Mouse (Mus musculus): ENCODE measurements around the gene Nrarp. TPM values are rescaled to one million over a fixed set of nuclear protein-coding genes. Genes with fewer than 3 reads are reported as not detected.

The Nrarp gene
- 10 to 100 TPM; 14.0 to 15.0 TPM for total RNA-seq (2021)
- long read RNA-seq, experiment 1, transcript Nrarp-201 (1 exons, 2,582 nt), result major isoform, 43 of 43 reads
- long read RNA-seq, experiment 1, partial matches to known transcripts, result 0 of 43 reads
- long read RNA-seq, experiment 1, other reads (novel, unspliced or antisense), result 0 of 43 reads
- long read RNA-seq, experiment 2, transcript Nrarp-201 (1 exons, 2,582 nt), result major isoform, 46 of 46 reads
- long read RNA-seq, experiment 2, partial matches to known transcripts, result 0 of 46 reads
- long read RNA-seq, experiment 2, other reads (novel, unspliced or antisense), result 0 of 46 reads

GRCm38 (mm10) chr2:25180478-25180903, at the start of gene Nrarp:
TSS of gene Nrarp (plus strand) at chr2:25180758.
- intact Hi-C loops (cut with DNase I), result loop anchor here (2.0 to 5.0 kb wide), 2 partner anchors 18 to 38 kb away; no protein-coding TSS in a partner anchor
- DNase-seq, result peak; percentile 92 to 94

DNA sequence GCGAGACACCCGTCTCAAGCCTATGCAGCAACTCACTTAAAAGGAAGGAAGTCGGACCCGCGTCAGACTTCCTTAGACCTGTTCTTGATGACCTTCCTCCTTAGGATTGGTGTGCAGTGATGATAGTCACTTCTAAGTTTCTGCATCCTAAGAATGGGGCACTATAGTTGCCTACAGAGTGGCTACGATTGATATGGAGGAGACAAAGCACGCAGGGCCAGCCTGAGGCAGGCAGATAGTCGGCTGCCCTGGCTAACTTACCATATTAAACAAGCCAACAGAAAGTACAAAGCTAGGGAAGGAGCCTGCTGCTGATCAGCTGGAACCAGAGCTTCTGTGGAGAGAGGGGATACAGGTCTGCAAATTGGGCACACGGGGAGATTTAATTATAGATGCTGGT, 49.0 kb upstream of the Nrarp start:
- intact Hi-C loops (cut with DNase I), result no loop called here

GRCm38 (mm10) chr2:25137832-25138231, 42.7 kb upstream of the Nrarp start:
- no peak for DNase-seq

More for the DNA sequence above, 49.0 kb upstream of the Nrarp start:
- no peak for DNase-seq

DNA sequence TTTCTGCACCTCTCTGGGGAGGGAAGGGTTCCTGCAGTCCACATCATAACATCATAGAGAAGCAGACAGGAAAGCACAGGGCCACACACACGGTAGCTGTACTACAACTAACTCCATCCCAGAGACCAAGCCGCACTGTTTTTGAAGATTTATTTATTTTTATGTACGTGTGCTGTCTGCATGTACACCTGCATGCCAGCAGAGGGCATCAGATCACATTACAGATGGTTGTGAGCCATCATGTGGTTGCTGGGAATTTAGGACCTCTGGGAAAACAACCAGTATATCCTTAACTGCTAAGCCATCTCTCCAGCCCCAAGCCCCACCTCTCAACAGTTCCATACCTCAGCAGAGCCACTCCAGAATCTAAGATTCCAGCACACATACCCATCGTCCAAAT, 39.4 kb upstream of the Nrarp start:
- no peak for DNase-seq
- intact Hi-C loops (cut with DNase I), result loop anchor here (5.0 kb wide), 1 partner anchor 41 kb away; the partner anchor contains the start of gene Nrarp

More at GRCm38 (mm10) chr2:25137832-25138231, 42.7 kb upstream of the Nrarp start:
- intact Hi-C loops (cut with DNase I), result no loop called here

DNA sequence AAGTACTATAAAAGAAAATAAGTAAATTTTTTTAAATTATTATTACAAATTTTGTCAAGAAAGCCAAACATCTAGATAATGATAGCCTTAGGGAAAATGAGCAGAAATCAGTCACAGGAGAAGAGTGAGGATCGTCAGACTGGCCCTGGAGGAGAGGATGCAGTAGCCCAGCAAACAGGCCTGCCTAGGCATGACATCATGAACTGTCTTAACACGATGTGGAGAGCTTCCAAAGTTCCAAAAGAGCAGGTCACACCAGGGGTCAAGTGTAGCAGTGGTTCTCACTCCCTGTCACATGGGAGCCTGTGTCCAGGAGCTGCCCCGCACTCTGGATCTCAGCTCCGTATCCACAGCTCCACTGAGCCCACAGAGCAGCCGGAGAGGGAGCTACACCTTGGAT, 38.6 kb upstream of the Nrarp start:
- intact Hi-C loops (cut with DNase I), result loop anchor here (5.0 kb wide), 1 partner anchor 40 kb away; the partner anchor contains the start of gene Nrarp
- DNase-seq, result no peak

GRCm38 (mm10) chr2:25145346-25145745, 35.2 kb upstream of the Nrarp start:
- intact Hi-C loops (cut with DNase I), result no loop called here
- peak; percentile 45 to 58 for DNase-seq

DNA sequence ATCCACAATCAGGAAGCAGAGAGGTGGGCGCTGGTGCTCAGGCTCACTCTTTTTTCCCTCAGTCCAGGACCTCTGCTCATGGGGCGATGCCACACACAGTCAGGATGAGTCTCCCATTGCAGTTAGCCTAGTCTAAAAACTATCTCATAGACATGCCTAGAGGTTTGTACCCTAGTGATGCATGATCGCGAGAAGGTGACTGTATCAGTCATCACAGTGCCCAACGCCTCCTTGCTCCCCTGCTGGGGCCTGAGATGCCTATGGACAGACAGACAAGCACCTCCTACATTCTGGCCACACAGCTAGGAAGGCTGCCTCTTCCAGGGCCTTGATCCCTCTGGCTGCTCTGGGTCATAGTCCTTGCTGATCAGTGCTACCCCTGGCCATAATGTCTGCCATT, 33.2 kb upstream of the Nrarp start:
- no peak for DNase-seq
- intact Hi-C loops (cut with DNase I), result no loop called here

DNA sequence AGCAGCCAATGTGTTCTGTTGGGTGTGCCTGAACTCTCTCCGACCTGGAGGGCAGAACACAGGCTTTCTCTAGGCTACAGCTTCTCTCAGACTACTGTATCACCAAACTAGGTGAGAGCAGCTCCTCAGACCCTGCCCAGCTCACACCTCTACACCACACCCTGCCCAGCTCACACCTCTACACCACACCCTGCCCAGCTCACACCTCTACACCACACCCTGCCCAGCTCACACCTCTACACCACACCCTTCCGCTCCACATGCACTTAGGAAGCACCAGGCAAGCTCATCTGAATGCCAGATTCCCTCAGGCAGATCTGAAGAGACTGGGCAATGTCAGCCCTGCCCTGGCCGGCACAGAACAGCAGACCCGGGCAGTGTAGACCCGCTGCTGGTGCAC, 32.7 kb upstream of the Nrarp start:
- DNase-seq, result no peak
- intact Hi-C loops (cut with DNase I), result no loop called here

- no peak for DNase-seq
- intact Hi-C loops (cut with DNase I), result no loop called here
Measured at GRCm38 (mm10) chr2:25149643-25150042, 30.9 kb upstream of the Nrarp start.

DNA sequence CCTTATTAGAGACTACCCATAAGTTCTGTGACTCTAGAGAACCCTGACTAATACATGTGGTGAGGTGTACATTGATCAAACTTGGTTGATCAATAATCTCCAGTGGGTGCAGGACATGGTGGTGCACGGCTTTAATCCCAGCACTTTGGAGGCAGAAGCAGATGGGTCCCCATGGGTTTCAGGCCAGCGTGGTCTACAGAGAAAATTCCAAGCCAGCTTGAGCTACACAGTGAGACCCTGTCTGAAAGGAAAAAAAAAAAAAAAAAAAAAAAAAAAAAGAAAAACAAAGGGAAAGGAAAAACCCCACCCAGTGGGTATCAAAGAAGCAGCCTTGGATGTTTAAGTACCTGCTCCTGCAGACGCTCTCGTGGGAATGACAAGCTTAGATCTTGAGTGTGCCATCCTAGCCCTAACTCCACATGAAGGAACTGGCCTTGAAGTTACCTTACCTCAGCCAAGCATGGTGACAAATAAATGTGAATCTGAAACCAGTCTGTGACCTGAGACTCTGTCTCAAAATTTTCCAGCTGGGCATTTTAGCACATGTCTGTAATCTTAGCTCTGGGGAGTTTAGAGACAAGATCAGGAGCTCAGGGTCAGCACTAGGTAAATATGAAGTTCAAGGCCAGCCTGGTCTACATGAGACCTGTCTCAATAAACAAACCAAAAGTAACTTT, 29.1 kb upstream of the Nrarp start:
- no peak for DNase-seq
- intact Hi-C loops (cut with DNase I), result no loop called here

DNA sequence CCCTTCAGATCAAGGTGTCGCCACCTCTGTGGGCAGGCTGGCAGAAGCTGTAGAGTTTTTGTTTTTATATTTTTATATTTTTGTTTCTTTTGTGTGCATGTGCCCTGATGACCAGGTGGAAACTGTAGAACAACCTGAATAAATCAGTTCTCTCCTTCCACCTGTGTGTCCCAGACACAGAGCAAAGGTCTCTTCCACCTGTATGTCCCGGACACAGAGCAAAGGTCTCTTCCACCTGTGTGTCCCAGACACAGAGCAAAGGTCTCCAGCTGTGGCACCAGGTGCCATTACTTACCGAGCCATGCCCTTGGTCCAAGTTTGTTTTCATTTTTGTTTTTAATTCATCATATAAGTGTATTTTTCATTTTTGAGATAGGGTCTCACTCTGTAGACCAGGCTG, 24.4 kb upstream of the Nrarp start:
- DNase-seq, result no peak
- intact Hi-C loops (cut with DNase I), result loop anchor here (2.0 kb wide), 2 partner anchors 29 to 57 kb away; no protein-coding TSS in a partner anchor

- intact Hi-C loops (cut with DNase I), result loop anchor here (2.0 kb wide), 2 partner anchors 30 to 58 kb away; no protein-coding TSS in a partner anchor
- no peak for DNase-seq
Measured at GRCm38 (mm10) chr2:25156990-25157389, 23.6 kb upstream of the Nrarp start.

DNA sequence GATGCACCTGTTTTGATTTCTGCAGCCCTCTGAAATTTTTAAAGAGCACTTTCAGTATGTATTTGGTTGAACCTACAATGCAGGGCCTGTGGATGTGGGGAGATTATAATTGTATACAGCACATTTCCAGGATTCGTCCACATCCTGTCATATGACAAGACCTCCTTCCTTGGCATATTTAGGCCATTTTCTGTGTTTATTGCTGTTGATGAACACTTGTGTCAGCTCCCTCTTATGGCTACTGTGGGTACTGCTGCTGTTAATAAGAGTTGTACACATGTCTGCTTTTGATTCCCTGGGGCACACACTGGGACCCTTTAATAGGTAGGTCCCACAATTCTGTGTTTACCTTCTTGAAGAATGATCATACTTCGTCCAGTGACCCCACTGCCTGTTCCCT, 22.9 kb upstream of the Nrarp start:
- intact Hi-C loops (cut with DNase I), result loop anchor here (2.0 kb wide), 2 partner anchors 31 to 59 kb away; no protein-coding TSS in a partner anchor
- DNase-seq, result peak in 1 of 2 experiments; percentile 71

DNA sequence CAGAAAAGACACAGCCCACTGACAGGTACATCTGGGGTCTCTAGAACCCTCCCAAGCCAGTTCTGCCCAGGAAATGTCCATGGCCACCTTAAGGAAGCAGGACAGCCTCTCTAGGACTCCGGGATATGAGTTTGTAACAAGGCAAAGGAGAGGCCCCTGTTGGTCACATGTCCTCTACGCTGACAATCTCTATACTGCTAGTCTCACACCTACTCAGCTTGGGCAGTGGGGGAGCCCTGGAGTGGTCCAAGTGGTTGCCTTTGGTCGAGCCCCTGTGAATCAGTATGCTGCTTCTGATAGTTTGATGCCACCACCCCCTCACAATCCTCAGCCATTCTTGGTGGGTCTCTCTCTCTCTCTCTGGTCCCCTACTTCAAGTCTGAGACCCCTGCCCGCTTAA, 13.1 kb upstream of the Nrarp start:
- intact Hi-C loops (cut with DNase I), result no loop called here
- no peak for DNase-seq

GRCm38 (mm10) chr2:25167919-25168664, 12.5 kb upstream of the Nrarp start:
- intact Hi-C loops (cut with DNase I), result no loop called here
- peak; percentile 78 to 81 for DNase-seq

- no peak for DNase-seq
- intact Hi-C loops (cut with DNase I), result no loop called here
Measured at GRCm38 (mm10) chr2:25168665-25168978, 11.9 kb upstream of the Nrarp start.

- no peak for DNase-seq
- intact Hi-C loops (cut with DNase I), result no loop called here
Measured at GRCm38 (mm10) chr2:25169778-25170177, 10.8 kb upstream of the Nrarp start.

DNA sequence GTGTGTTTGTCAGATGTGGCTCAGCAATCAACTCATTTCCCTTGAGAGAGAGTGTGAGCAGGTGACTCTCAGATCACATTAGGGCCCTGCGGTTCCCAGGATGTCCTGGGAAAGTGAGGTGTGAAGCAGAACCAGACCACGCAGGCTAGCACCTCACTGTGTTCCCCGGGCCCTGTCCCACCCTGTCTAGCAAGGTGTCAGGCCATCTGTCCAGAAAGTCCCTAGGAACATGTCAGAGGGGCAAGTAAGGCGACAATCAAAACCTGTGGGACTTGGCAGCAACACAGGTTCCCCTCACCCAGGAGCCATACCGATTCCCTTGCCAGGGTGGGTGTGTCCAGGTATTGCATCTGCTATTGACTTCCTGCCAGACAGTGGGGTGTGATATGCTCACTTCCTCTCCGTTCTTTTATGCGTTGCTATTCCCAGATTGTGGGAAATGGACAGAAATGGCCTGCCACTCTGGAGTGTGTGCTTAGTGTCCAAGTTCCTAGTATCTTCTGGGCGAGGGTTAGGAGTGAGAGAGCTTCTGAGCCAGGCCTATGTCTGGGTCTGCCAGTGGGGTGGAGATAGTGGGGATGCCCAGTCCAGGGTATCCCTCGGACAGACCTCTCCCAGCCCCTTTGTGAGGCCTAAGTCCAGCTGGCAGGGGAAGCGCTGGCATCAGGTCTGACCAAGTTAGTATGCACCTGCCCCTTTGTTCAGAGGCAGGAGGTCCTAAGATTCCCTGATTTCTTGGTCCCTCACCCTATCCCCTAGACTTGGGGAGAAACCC, 10.0 kb upstream of the Nrarp start:
- intact Hi-C loops (cut with DNase I), result no loop called here
- DNase-seq, result peak in 1 of 2 experiments; percentile 38

DNA sequence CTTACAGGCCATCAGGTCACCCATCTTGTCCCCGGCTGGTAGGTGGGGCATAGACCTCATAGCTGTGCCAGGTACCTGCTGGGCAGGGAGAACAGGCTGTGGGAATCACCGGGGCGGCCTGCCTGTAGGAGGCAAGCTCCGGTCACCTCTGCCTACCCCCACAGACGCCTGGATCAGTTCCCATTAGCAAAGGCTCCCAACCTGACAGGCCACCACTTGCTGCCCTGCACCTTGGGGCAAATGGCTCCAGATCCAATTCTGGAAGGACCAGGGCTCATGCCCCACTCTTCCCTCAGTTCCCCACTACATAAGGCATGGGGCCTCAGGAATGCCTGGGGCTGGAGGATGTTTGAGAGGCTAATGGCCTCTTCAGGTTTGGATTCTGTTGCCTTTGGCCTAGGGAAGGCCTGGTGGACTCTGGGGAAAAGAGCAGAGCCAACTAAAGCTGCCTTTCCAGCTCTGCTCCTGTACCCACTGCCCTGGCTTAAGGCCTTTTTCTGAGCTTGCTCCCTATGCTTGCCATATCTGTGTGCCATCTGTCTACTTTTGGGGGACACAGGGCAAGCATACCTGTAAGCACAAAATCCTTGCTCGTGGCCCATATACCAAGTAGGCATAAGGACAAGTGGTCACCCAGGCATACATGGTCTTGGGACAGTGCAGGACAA, 9.3 kb upstream of the Nrarp start:
- intact Hi-C loops (cut with DNase I), result no loop called here
- DNase-seq, result no peak

DNA sequence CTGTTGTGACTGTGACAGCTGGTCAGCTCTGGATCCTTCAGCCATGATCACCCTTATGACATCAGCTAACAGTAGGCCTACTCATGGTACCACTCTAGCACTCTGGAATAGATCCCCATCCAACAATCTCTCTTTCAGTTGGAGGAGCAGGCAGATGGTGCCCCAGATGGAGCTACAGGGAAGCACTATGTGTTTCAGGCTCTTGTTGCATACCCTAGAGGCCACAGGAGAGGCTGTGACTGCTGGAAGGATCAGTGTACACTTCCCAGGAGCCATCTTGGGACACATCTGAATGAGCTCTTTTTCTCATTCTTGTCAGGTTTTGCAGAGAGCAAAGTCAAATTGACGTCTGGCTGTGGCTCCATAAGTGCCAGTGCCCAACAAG, 8.8 kb upstream of the Nrarp start:
- intact Hi-C loops (cut with DNase I), result no loop called here
- no peak for DNase-seq
